Mouse (Mus musculus) stomach, embryonic 14.5 days (tissue): Measurements from ENCODE around the gene Osr1. TPM values are rescaled to one million over a fixed set of nuclear protein-coding genes. Genes with fewer than 3 reads are reported as not detected.

ENCODE experiments used
- ATAC-seq: fragments of 200-750 bp; cut with Nextera tagmentation; 2 replicates; pipeline ENCODE4 v1.8.0; 2017; ENCODE audit warnings: low read depth, moderate TSS enrichment; ENCODE audit not compliant: insufficient number of reproducible peaks, insufficient read depth, low FRiP score
- H3K27ac ChIP-seq: fragments of 300-500 bp; sonication (generic); 2 replicates; pipeline ENCODE4 v1.5.1; 2014; ENCODE audit warnings: mild to moderate bottlenecking, low read length, moderate library complexity, mixed read lengths
- H3K27me3 ChIP-seq: fragments of 300-500 bp; sonication (generic); 2 replicates; pipeline ENCODE4 v1.6.1; 2014; ENCODE audit warnings: low read length, control low read depth, mixed read lengths; ENCODE audit not compliant: control insufficient read depth, insufficient read depth
- H3K36me3 ChIP-seq: fragments of 300-500 bp; sonication (generic); 2 replicates; pipeline ENCODE4 v1.6.1; 2014; ENCODE audit warnings: mild to moderate bottlenecking, control low read depth, low read length, moderate library complexity, mixed read lengths; ENCODE audit not compliant: control insufficient read depth, insufficient read depth
- H3K4me1 ChIP-seq: fragments of 300-500 bp; sonication (generic); 2 replicates; pipeline ENCODE4 v1.6.1; 2014; ENCODE audit warnings: low read length, control low read depth, mixed read lengths; ENCODE audit not compliant: control insufficient read depth, insufficient read depth
- H3K4me2 ChIP-seq: fragments of 300-500 bp; sonication (generic); replicated peaks from 2 replicates; pipeline ENCODE4 v1.6.1; 2014; ENCODE audit warnings: low read depth, low read length, control low read depth
- H3K4me3 ChIP-seq: fragments of 300-500 bp; sonication (generic); 2 replicates; pipeline ENCODE4 v1.5.1; 2014; ENCODE audit warnings: low read depth, low read length, control low read depth
- H3K9ac ChIP-seq: fragments of 300-500 bp; sonication (generic); replicated peaks from 2 replicates; pipeline ENCODE4 v1.6.1; 2014; ENCODE audit warnings: low read depth, mild to moderate bottlenecking, control low read depth, low read length, moderate library complexity, mixed read lengths
- H3K9me3 ChIP-seq: fragments of 300-500 bp; sonication (generic); 2 replicates; pipeline ENCODE4 v1.6.1; 2016; ENCODE audit warnings: low read depth, low read length, control low read depth; ENCODE audit not compliant: control insufficient read depth
- WGBS: fragments of 180-500 bp; shearing (Covaris S2); extraction: QIAGEN DNeasy Blood & Tissue Kit; methylation state at CpG from one replicate; pipeline ENCODE4 v1.1.7; 2014; 5-methylcytosine and 5-hydroxymethylcytosine counted together
- polyA plus RNA-seq: library from polyadenylated mRNA; unstranded; fragments of >200 nt; fragmentation: Nextera tagmentation; extraction: Ambion mirVana; gene quantifications from 2 replicates; pipeline ENCODE4 v1.2.1, GENCODE M21; 2014

Gene Osr1
- polyA plus RNA-seq, 1 experiment from 2014 or later: 80.6 TPM

DNA sequence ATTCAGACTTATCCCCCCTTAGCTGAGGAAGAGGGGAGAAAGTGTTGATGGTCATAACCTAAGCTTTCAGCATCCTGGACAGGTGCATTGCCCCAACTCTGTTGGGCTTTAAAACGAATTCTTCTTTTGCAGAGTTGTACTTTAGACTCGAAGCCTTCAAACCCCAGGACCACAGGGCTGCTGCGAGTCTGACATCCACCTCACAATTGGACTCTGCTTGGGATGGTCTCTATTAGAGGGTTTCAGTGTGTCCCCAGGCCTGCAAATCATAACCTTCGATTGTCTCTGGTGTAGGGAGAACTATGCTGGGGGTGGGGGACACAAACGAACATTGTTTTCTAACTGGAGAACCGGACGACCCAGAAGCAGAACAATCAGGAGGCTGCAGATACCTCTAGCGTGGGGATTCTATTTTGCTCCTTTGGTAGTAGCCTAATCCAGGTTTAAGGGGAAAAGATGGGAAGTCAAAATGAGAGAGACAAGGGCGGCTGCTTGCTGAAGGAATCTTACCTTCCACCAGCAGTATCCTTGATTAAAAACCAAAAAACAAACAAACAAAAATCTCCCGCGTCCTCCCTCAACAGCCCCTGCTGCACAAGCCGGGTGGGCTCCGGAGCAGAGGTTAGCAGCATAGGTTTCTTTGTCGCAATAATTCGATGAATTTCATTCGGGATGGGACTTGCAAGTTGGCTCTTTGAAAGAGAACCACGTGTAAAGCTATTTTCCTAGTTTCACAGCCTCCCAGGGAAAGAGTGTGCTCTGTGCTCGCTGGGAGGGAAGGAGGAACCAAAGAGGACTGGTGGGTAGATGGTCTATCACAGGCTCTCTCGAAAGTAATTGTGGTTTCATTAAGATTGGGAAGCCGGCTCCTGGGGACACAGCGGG is 5.5 kb downstream of the Osr1 start:
- H3K27ac ChIP-seq: peak overlapping the region; percentile 73; the same call in 1 of the 2 replicates
- no peaks in the 10 kb centered on the region for H3K27me3 ChIP-seq
- 4% methylated on average over 21 of the region's 21 CpGs for WGBS

DNA sequence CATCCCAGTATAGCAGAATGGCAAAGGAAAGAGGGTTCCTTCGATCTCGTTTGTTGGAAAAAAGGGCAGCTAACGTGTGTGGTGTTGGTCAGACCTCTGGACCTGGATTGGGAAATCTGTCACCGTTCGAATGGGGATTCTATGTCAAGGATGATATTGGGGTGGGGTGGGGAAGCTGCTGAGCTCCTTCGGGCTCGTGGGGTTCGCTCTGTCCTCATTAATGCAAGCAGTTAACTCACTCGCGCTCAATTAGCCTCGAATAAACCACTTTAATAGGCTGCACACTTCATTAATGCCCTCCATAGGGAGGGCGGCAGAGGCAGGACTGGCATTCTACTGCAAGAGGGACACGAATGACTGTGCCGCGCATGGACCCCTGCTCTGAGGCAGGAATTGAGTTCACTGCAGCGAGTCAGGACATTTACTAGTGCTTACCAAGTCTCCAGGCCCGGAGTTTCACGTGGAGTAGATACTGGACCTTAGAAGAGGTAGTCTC is 6.2 kb downstream of the Osr1 start:
- no peaks in the 10 kb centered on the region for H3K9me3 ChIP-seq
- ATAC-seq: no peak
- peak overlapping the region; percentile 58 for H3K4me3 ChIP-seq
- peak overlapping the region; percentile 74 for H3K27ac ChIP-seq
- peak overlapping the region; percentile 60 for H3K9ac ChIP-seq
- peak overlapping the region; percentile 53 for H3K4me2 ChIP-seq
- 5% methylated on average over 18 of the region's 18 CpGs for WGBS
- H3K27me3 ChIP-seq: no peaks in the 10 kb centered on the region
- peaks cover 3% of the 10 kb centered on the region; the same call in 1 of the 2 replicates for H3K36me3 ChIP-seq
- H3K4me1 ChIP-seq: peaks cover 38% of the 10 kb centered on the region

More for the DNA sequence above, 5.5 kb downstream of the Osr1 start:
- Histone ChIP-seq H3K4me2 (peak overlapping the region; percentile 53), H3K4me1 (peaks cover 36% of the 10 kb centered on the region), H3K4me3 (peak overlapping the region; percentile 58), H3K36me3 (peaks cover 3% of the 10 kb centered on the region; the same call in 1 of the 2 replicates), H3K9me3 (no peaks in the 10 kb centered on the region), H3K9ac (peak overlapping the region; percentile 60)
- no peak for ATAC-seq

DNA sequence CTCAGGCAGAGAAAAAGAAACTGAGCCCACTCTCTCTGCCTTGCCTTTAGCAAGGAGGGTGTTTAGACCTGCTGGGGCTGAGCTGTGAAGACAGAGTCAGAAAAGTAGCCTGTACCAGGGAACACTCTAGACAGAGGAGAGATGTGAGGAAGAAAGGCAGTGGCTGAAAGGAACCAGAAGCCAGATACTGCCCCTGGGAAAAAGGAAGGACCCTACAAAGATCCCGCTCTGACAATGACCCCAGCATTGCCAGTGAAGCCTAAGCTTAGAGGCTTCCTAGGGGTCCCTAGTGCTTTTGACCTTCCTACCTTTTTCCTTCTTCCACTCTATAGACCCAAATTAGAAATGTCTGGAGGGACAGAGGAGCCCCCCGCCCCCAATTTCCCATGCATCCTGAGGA is 7.7 kb downstream of the Osr1 start:
- Histone ChIP-seq H3K4me1 (peaks cover 41% of the 10 kb centered on the region), H3K27me3 (no peaks in the 10 kb centered on the region), H3K27ac (peak overlapping the region; percentile 74; the same call in 1 of the 2 replicates), H3K9ac (peak overlapping the region; percentile 60), H3K4me2 (peak overlapping the region; percentile 53), H3K9me3 (no peaks in the 10 kb centered on the region), H3K36me3 (peaks cover 3% of the 10 kb centered on the region; the same call in 1 of the 2 replicates), H3K4me3 (peak overlapping the region; percentile 58)
- ATAC-seq: no peak
- WGBS: 50% methylated on average over 2 of the region's 2 CpGs

DNA sequence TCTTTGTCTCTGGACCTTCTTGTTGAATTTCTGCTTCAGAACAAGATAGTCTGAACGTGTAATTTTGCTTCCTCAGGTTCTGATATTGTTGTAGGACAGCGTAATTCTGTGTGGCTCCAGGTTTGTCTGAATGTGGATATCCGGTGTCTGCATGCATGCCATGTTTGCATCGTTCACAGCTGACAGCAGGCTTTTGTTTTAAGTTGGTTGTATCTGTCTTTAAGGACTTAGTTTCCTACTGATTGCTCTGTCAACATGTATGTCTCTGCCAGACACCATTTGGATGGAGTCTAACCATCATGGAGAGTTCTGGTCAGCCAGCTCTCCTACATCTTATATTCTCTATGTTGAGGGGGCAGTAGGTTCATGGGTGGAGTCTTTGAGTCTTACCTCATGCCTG is 8.7 kb downstream of the Osr1 start:
- peak overlapping the region; percentile 58; the same call in 1 of the 2 replicates for H3K4me3 ChIP-seq
- H3K27ac ChIP-seq: no peak overlapping the region
- WGBS: 45% methylated on average over 4 of the region's 4 CpGs
- H3K9ac ChIP-seq: no peak overlapping the region
- H3K27me3 ChIP-seq: no peaks in the 10 kb centered on the region
- peaks cover 3% of the 10 kb centered on the region; the same call in 1 of the 2 replicates for H3K36me3 ChIP-seq
- peaks cover 38% of the 10 kb centered on the region for H3K4me1 ChIP-seq
- no peak for ATAC-seq
- no peaks in the 10 kb centered on the region for H3K9me3 ChIP-seq
- H3K4me2 ChIP-seq: peak overlapping the region; percentile 53

DNA sequence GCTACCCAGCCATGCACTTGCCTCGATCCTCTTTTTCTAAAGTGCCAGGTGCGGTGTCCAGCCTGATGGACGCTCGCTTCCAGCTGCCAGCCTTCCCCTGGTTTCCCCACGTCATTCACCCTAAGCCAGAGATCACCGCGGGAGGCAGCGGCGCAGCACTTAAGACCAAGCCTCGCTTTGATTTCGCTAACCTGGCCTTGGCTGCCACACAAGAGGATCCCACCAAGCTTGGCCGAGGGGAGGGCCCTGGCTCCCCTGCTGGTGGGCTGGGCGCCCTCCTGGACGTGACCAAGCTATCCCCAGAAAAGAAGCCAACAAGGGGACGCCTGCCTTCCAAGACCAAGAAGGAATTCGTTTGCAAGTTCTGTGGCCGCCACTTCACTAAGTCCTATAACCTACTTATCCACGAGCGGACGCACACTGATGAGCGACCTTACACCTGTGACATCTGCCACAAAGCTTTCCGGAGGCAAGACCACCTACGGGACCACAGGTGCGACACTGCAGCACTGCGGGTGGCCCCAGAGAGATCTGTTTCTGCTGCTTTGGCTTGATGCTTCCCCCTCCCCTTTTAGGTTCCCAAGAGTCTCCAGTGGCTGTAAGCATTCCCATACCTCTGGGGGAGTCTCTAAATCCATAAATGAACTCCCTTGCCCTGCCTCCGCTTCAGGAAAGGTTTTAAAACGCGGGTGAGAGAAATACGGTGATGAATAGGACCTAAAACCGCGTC is 9.6 kb downstream of the Osr1 start:
- no peak for ATAC-seq
- Histone ChIP-seq H3K4me1 (peaks cover 36% of the 10 kb centered on the region), H3K9me3 (no peaks in the 10 kb centered on the region), H3K27ac (no peak overlapping the region), H3K4me2 (peak overlapping the region; percentile 53), H3K36me3 (peaks cover 3% of the 10 kb centered on the region; the same call in 1 of the 2 replicates), H3K9ac (0 out of 2 replicates have a peak overlapping the region, but pooled peaks have one; percentile 21), H3K27me3 (no peaks in the 10 kb centered on the region), H3K4me3 (peak overlapping the region; percentile 15)
- 17% methylated on average over 31 of the region's 31 CpGs for WGBS

DNA sequence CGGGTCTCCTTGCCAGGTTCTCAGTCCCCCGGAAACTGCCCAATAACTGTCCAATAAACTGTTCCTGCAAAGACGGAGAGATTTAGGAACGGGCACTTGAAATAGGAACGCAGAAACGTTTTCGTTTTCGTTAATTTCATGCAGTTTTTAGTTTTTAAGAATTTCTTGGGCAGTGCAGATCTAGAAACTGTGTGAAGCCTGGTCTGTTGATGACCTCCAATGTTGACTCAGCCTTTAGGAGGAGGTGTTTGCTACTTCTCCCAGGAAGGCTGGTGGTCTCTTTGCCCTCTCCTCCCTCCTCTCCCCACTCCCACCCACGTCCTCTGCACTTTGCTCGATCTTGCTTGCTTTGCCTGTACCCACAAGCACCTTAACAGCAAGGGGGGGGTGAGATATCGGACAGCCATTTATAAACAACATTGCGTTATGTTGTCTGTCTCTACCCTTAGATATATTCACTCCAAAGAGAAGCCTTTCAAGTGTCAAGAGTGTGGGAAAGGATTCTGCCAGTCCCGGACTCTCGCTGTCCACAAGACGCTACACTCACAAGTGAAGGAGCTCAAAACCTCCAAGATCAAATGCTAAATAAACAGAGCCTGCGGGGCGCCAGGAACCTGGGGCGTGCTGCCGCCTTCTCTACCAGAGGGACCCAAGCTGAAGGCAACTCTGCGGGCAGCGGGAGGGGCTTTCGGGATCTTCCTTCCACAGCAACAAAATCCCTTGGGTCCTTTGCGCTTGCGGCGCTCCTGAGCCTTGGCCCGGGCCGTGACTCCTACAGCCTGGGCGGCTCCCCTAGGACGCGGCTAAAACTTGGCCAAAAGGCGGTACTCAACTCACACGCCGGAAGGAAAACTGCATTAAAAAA is 10.4 kb downstream of the Osr1 start:
- Histone ChIP-seq H3K36me3 (peaks cover 3% of the 10 kb centered on the region; the same call in 1 of the 2 replicates), H3K9me3 (no peaks in the 10 kb centered on the region), H3K9ac (no peak overlapping the region; the same call in 1 of the 2 replicates), H3K4me1 (peaks cover 36% of the 10 kb centered on the region), H3K4me2 (peak overlapping the region; percentile 53), H3K27ac (no peak overlapping the region), H3K27me3 (no peaks in the 10 kb centered on the region), H3K4me3 (peak overlapping the region; percentile 15)
- WGBS: 13% methylated on average over 33 of the region's 33 CpGs
- no peak for ATAC-seq

DNA sequence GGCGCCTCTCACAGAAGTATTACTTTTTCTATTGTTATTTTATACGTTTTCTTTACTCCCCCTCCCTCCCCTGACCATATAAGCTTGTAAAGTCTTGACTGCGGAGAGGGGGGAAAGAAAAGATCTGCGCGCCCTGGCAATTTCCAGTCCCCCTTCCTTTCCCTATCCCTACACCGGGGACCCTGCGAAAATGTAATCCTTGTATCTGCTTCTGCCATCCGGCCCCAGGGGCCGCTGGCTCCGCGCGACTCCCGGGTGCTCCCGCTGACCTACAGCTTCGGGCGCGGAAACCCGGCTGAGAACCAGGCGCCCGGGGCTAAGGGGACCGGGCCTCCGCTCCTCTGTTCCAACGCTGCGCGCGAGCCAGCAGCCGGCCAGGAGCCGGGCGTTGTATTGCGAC is 11.1 kb downstream of the Osr1 start:
- peaks cover 3% of the 10 kb centered on the region; the same call in 1 of the 2 replicates for H3K36me3 ChIP-seq
- H3K4me2 ChIP-seq: peak overlapping the region; percentile 53
- H3K9ac ChIP-seq: no peak overlapping the region; the same call in 1 of the 2 replicates
- ATAC-seq: no peak
- H3K4me3 ChIP-seq: peak overlapping the region; percentile 15
- no peak overlapping the region for H3K27ac ChIP-seq
- 15% methylated on average over 30 of the region's 30 CpGs for WGBS
- no peaks in the 10 kb centered on the region for H3K27me3 ChIP-seq
- H3K9me3 ChIP-seq: no peaks in the 10 kb centered on the region
- H3K4me1 ChIP-seq: peaks cover 36% of the 10 kb centered on the region
